Mouse (Mus musculus) CD8-positive naive resting alpha-beta T cell, adult 2 months (primary cell): ENCODE data around the gene Ube2o.

Source experiments
- DNase-seq, 2 experiments: peaks; one replicate each; pipeline ENCODE4 v3.0.0; 2022; ENCODE audit warnings: low read depth in 2 of 2, low spot score in 2 of 2

The Ube2o gene

GRCm38 (mm10) chr11:116581376-116581814, at the start of gene Ube2o:
Gene Ube2o (minus strand): TSS chr11:116581447.
- peak; percentile 82 to 84 for DNase-seq

GRCm38 (mm10) chr11:116630171-116630965, 49.1 kb upstream of the Ube2o start:
- DNase-seq, result no peak

GRCm38 (mm10) chr11:116629472-116629871, 48.2 kb upstream of the Ube2o start:
- DNase-seq, result no peak

- peak; percentile 86 to 87 for DNase-seq
Observed at GRCm38 (mm10) chr11:116628712-116629111, 47.5 kb upstream of the Ube2o start.

GRCm38 (mm10) chr11:116627072-116628020, 46.1 kb upstream of the Ube2o start:
- peak in 1 of 2 experiments; percentile 43 for DNase-seq

GRCm38 (mm10) chr11:116626299-116627071, 45.2 kb upstream of the Ube2o start, which contains the start of gene Rhbdf2:
Gene Rhbdf2 (minus strand): TSS chr11:116627019.
- no peak for DNase-seq

GRCm38 (mm10) chr11:116625081-116626000, 44.1 kb upstream of the Ube2o start:
- DNase-seq, result peak; percentile 67 to 74

GRCm38 (mm10) chr11:116624131-116624832, 43.0 kb upstream of the Ube2o start:
- DNase-seq, result peak; percentile 81 to 88

GRCm38 (mm10) chr11:116623281-116624124, 42.3 kb upstream of the Ube2o start:
- no peak for DNase-seq

- DNase-seq, result no peak
Observed at GRCm38 (mm10) chr11:116621258-116621704, 40.0 kb upstream of the Ube2o start.

GRCm38 (mm10) chr11:116620559-116621253, 39.5 kb upstream of the Ube2o start:
- no peak for DNase-seq

GRCm38 (mm10) chr11:116620073-116620472, 38.8 kb upstream of the Ube2o start:
- DNase-seq, result no peak

- no peak for DNase-seq
Observed at GRCm38 (mm10) chr11:116619561-116619960, 38.3 kb upstream of the Ube2o start.

GRCm38 (mm10) chr11:116619156-116619555, 37.9 kb upstream of the Ube2o start:
- DNase-seq, result no peak

- DNase-seq, result no peak
Observed at GRCm38 (mm10) chr11:116618666-116619065, 37.4 kb upstream of the Ube2o start.

GRCm38 (mm10) chr11:116617641-116618040, 36.4 kb upstream of the Ube2o start:
- no peak for DNase-seq

GRCm38 (mm10) chr11:116616438-116617118, 35.3 kb upstream of the Ube2o start:
- DNase-seq, result no peak
